Mouse (Mus musculus) heart, postnatal 25 days (tissue): ENCODE data around the gene Glra3. TPM values are rescaled to one million over a fixed set of nuclear protein-coding genes. Genes with fewer than 3 reads are reported as not detected.

Source experiments
- DNase-seq: peaks from one replicate; pipeline ENCODE4 v3.0.0; 2022; ENCODE audit warnings: low spot score
- intact Hi-C: fragments of 180-260 bp; cut with DNase I; formaldehyde crosslinking; loops from one replicate; pipeline ENCODE4 v1.15.1; 2025
- total RNA-seq, 2 experiments: library from RNA; stranded (reverse); gene quantifications; 2 replicates each; pipeline ENCODE4 v1.2.3; 2021

The Glra3 gene
- total RNA-seq: not detected

DNA sequence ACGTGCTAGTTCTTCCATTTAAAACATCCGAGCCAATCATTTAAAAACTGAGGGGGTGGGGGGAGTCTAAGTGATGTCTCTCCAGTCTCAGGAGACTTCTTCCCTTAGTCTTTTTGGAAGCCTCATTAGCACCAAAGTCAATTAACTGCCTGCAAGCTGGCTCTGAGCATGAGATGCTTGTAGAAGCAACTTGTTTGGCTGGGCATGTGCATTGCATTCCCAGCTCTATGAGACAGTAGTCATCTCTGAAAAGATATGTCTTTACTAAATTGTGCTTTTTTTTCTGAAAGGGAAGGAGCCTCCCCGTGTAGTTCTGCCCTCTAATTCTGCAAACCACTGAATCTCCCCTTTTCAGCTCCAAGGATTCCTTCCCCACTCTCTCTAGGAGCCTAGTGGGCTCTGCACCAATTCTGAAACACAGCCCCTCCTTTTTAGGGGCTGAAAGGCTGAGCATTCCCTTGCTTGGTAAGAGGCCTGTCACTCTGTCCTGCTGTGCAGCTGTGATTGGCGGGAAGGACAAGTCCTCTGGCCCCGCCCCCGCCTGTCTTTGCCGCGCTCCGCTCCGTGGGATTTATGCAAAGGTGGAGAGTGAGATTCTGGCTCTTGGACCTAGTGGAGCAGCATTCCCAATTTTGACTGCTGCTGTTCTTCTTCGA, at the start of gene Glra3:
Gene Glra3, plus strand, starts transcription at position 591 of the 656 bp plus-strand sequence.
- DNase-seq: no peak
- intact Hi-C loops: no loop called here

DNA sequence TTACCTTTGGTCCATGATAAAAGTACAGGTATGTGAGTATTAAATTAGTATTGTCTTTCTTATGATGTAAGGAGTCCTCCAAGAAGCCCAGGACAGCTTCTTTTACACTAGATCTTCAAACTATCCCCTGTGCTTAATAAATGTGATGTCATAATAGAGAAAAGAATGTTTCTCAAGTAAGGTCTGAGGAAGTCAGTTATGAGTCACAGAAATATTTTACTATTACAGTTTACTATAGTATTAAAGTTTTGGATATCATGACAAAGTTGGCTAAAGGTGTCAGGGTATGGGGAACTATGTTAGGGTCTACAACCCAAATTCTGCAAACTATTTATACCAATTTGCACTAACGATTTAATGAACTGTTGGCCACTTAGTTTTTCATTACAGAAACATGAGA, 33.4 kb upstream of the Glra3 start, which contains the start of gene Adam29:
Gene Adam29, minus strand, starts transcription at position 101 of the 400 bp plus-strand sequence.
- no peak for DNase-seq
- intact Hi-C loops: no loop called here

DNA sequence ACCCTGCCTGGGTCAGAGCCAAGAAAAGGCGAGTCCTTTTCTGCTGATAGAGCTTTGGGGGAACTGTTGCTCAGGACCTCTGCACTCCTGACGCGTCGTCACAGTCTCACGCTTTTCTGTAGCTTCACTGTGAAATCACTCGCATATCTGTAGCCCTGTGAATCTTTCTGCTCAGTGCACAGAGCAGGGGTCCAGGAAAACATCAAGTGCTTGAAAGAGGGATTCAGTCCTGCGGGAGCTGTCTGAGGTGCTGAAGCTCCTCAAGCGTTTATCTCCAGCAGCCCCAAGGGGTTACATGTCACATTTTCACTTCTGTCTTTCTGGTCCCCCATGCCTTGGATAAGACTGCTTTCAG, 243 bp downstream of the Glra3 start:
- intact Hi-C loops: no loop called here

GRCm38 (mm10) chr8:55964759-55965320, 24.6 kb downstream of the Glra3 start:
- intact Hi-C loops: no loop called here
- DNase-seq: no peak

More for the DNA sequence above, 243 bp downstream of the Glra3 start:
- no peak for DNase-seq

DNA sequence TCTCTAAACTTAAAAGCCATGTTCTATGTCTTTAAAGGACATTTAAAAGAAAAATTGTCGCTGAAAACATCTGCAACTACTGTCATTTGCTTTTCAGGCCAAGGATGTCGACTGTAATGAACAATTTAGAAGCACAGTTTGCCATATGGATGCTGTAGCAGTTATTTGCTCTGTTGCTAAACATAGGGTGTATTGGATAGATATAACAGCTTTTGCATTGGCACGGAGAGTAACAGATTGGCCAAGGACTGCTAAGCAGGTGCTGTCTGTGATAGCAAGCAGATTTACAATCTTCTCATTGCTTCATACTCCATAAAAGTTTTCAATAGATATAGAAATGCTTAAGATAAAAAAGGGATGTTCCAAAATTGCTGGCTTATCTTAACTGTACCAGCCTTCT, 57.6 kb downstream of the Glra3 start:
- no peak for DNase-seq
- intact Hi-C loops: no loop called here

DNA sequence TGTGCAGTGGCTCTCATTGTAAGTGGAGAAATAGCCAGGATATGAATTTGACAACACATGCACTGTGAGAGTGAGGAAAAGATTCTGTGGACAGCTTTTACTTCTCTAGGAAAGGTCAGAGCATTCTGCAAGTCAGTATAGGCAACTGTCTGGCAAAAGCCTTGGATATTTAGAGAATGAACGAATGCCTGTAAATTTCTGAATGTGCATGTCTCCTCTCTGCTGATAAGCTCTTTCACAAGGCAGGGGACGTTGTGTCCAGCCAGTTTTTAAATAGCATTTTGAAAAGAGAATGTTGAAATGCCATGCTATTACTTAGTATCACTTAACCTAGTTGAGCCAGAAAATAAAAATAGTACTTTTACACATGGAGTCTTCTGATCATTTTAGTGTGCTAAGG, 114.1 kb downstream of the Glra3 start:
- intact Hi-C loops: no loop called here
- no peak for DNase-seq

DNA sequence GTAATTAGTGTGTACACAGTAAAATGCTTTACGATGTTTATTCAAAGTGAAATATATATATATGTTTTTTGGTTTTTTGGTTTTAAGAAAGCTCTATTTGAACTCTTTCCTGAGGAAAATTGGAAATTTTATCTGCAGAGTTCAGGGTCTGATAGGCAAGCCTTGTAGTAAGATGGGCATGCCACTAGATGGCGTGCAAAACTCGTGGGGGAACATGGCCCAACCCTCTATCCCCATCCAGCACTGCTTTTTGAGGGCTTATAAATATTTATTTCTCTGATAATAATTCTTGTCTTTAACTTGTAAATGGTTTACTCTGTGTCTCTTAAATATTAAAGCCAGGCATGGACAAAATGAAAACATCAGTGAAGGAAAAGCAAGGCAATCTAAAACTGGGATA, 122.8 kb downstream of the Glra3 start:
- intact Hi-C loops: no loop called here
- DNase-seq: no peak

DNA sequence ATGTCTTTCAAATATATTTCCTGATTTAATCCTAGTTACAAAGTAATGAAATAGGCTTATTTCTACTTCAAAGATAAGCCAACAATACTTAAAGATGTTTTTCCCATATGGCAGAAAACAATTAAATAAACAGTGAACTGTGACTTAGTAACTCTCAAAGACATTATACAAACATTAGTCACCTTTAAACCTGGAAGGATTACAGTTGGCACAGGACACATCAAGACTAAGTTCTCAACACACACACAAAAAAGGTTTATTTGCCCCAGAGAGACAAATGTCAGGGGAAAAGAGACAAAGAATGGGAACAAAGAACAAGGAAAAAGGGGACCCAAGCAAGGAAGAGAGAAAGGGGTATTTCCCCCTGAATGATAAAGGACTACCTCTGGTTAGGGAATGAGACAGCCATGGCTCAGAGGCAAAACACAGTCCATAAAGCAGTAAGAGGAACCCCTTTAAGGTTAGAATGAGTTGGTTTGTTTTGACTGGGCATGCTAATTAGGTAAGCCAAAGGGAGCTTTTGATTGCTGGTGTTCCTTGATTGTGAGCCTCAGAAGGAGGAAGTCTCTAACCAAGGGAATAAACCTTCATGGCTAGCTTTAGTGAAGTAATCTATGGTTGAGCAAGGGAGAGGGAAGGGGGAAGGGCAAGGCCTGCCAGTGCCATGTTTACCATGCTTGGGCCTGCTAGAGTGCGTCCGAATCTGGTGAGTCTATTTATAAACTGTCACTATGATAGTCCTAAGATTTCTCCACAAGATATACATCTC, 130.4 kb downstream of the Glra3 start:
- DNase-seq: no peak
- intact Hi-C loops: no loop called here

DNA sequence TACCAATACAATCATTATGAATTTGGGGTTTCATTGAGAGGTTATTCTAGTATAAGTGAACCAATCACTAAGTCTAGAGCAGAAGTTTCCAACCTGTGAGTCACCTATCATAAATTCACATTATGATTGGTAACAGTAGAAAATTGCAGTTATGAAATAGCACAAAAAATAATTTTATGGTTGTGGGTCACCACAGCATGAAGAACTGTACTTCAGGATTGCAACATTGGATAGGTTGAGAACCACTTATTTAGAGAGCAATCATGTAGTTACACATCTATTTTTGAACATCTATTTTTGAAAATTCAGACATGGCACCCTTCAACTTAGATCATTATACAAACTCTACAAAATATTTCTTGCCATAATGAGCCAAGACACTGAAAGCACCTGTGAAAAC, 143.4 kb downstream of the Glra3 start:
- intact Hi-C loops: no loop called here
- DNase-seq: no peak

- DNase-seq: no peak
- intact Hi-C loops: no loop called here
These were observed 154.1 kb downstream of the Glra3 start for GRCm38 (mm10) chr8:56094385-56094784.

DNA sequence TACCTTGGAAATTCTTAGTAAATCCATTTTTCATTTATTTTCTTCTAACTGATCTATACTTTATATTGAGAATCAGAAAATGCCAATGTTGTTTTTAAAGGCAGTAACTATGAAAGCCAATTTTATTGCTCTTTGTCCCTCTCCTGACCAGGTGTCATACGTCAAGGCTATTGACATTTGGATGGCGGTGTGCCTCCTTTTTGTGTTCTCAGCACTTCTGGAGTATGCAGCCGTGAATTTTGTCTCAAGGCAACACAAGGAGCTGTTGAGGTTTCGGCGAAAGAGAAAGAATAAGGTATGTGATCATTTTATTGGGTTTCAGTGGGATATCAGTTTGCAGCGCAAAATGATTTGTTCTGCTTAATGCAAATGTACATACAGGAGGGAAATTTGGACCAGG, 170.0 kb downstream of the Glra3 start:
- intact Hi-C loops: no loop called here
- DNase-seq: no peak

GRCm38 (mm10) chr8:56129357-56129756, 189.1 kb downstream of the Glra3 start:
- no peak for DNase-seq
- intact Hi-C loops: no loop called here

DNA sequence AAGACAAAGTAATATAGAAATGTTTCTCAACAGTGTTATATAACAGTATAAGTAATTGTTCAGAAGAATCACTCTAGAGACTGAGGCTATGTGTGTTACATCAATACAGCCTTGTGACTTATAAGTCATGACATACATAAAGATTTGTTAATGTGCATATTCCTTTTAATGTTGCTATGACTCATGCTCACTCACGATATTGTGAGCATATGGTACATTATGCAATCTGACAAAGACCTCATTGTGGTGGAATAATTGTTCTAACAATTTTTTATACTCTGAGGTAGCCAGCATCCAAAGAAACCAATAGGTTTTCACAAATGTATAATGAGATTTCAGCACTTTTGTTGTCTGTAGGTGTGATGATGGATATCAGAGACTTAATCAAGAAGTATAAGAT, 210.4 kb downstream of the Glra3 start:
- intact Hi-C loops: no loop called here
- no peak for DNase-seq

- DNase-seq: no peak
- intact Hi-C loops: no loop called here
These were observed 211.3 kb downstream of the Glra3 start for GRCm38 (mm10) chr8:56151574-56151973.

DNA sequence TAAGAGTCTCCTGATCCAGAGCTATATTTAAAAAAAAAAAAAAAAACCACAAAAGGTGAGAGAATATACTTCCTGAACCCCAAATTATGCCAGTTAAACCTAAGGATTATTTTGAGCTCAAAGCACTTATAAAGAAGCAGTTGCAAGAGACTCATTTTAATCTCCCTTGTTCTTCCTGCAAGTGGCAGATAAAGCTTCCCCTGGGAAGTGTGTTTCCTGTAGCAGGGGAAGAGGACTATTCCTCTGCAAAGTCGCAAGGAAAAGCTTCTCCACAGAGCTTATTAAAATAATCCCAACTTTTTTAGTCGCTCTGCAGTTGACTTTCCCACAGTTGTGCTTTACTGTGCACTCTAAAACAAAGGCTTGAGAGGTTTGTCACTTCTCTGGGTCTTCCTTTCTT, 218.7 kb downstream of the Glra3 start:
- intact Hi-C loops: no loop called here
- no peak for DNase-seq

Other genes with a start within 250 kb of the Glra3 start
- not detected for gene Adam29, start 33.5 kb upstream of the Glra3 start, total RNA-seq